Mouse (Mus musculus) kidney, embryonic 14.5 days (tissue): ENCODE measurements around the gene Cdyl2. TPM values are rescaled to one million over a fixed set of nuclear protein-coding genes. Genes with fewer than 3 reads are reported as not detected.

Experiments
- ATAC-seq: fragments of 200-750 bp; cut with Nextera tagmentation; 2 replicates; pipeline ENCODE4 v1.8.0; 2017; ENCODE audit warnings: moderate number of reproducible peaks, mild to moderate bottlenecking, moderate TSS enrichment, moderate library complexity; ENCODE audit not compliant: low FRiP score, low TSS enrichment
- H3K27ac ChIP-seq: fragments of 300-500 bp; sonication (generic); 2 replicates; pipeline ENCODE4 v1.5.1; 2014; ENCODE audit warnings: low read depth, mild to moderate bottlenecking, low read length, moderate library complexity, mixed read lengths
- H3K27me3 ChIP-seq: fragments of 300-500 bp; sonication (generic); 2 replicates; pipeline ENCODE4 v1.6.1; 2014; ENCODE audit warnings: mild to moderate bottlenecking, low read length; ENCODE audit not compliant: control insufficient read depth, insufficient read depth
- H3K36me3 ChIP-seq: fragments of 300-500 bp; sonication (generic); 2 replicates; pipeline ENCODE4 v1.6.1; 2014; ENCODE audit warnings: low read length, mixed read lengths; ENCODE audit not compliant: control insufficient read depth, insufficient read depth
- H3K4me1 ChIP-seq: fragments of 300-500 bp; sonication (generic); 2 replicates; pipeline ENCODE4 v1.6.1; 2014; ENCODE audit warnings: low read length, mixed read lengths; ENCODE audit not compliant: control insufficient read depth, insufficient read depth
- H3K4me2 ChIP-seq: fragments of 300-500 bp; sonication (generic); replicated peaks from 2 replicates; pipeline ENCODE4 v1.6.1; 2014; ENCODE audit warnings: low read depth, mild to moderate bottlenecking, low read length
- H3K4me3 ChIP-seq: fragments of 300-500 bp; sonication (generic); 2 replicates; pipeline ENCODE4 v1.5.1; 2014; ENCODE audit warnings: mild to moderate bottlenecking, low read length
- H3K9ac ChIP-seq: fragments of 300-500 bp; sonication (generic); 2 replicates; pipeline ENCODE4 v1.6.1; 2014; ENCODE audit warnings: low read depth, mild to moderate bottlenecking, low read length, moderate library complexity
- H3K9me3 ChIP-seq: fragments of 300-500 bp; sonication (generic); 2 replicates; pipeline ENCODE4 v1.6.1; 2016; ENCODE audit warnings: low read length; ENCODE audit not compliant: control insufficient read depth
- WGBS: fragments of 180-500 bp; shearing (Covaris S2); extraction: QIAGEN DNeasy Blood & Tissue Kit; methylation state at CpG from one replicate; pipeline ENCODE4 v1.1.7; 2014; 5-methylcytosine and 5-hydroxymethylcytosine counted together
- polyA plus RNA-seq: library from polyadenylated mRNA; unstranded; fragments of >200 nt; fragmentation: Nextera tagmentation; extraction: Ambion mirVana; gene quantifications from 2 replicates; pipeline ENCODE4 v1.2.1, GENCODE M21; 2014

Gene Cdyl2
- polyA plus RNA-seq, 1 experiment from 2014 or later: 9.2 TPM

- WGBS: 88% methylated on average over 3 of the region's 3 CpGs
- Histone ChIP-seq H3K4me2 (no peak overlapping the region), H3K9ac (no peak overlapping the region), H3K4me3 (no peak overlapping the region), H3K27ac (no peak overlapping the region), H3K9me3 (no peaks in the 10 kb centered on the region), H3K36me3 (no peaks in the 10 kb centered on the region), H3K27me3 (no peaks in the 10 kb centered on the region), H3K4me1 (no peaks in the 10 kb centered on the region)
- no peak for ATAC-seq
These were observed 76.0 kb downstream of the Cdyl2 start for GRCm38 (mm10) chr8:116656811-116657210.

GRCm38 (mm10) chr8:116654881-116655280 lies 77.9 kb downstream of the Cdyl2 start:
- Histone ChIP-seq H3K4me3 (no peak overlapping the region), H3K27me3 (no peaks in the 10 kb centered on the region), H3K4me2 (no peak overlapping the region), H3K9me3 (no peaks in the 10 kb centered on the region), H3K36me3 (no peaks in the 10 kb centered on the region), H3K9ac (no peak overlapping the region), H3K4me1 (no peaks in the 10 kb centered on the region), H3K27ac (no peak overlapping the region)
- WGBS: 60% methylated on average over 3 of the region's 3 CpGs
- no peak for ATAC-seq

- Histone ChIP-seq H3K4me2 (no peak overlapping the region), H3K9me3 (no peaks in the 10 kb centered on the region), H3K36me3 (no peaks in the 10 kb centered on the region), H3K9ac (no peak overlapping the region), H3K4me3 (no peak overlapping the region), H3K27ac (no peak overlapping the region), H3K4me1 (no peaks in the 10 kb centered on the region), H3K27me3 (no peaks in the 10 kb centered on the region)
- ATAC-seq: peak; percentile 69
- WGBS: 76% methylated on average over 4 of the region's 4 CpGs
These were observed 79.8 kb downstream of the Cdyl2 start for GRCm38 (mm10) chr8:116652949-116653348.

GRCm38 (mm10) chr8:116649975-116650725 lies 82.6 kb downstream of the Cdyl2 start:
- no peak for ATAC-seq
- H3K27ac ChIP-seq: no peak overlapping the region
- no peaks in the 10 kb centered on the region for H3K9me3 ChIP-seq
- 68% methylated on average over 16 of the region's 16 CpGs for WGBS
- H3K4me1 ChIP-seq: no peaks in the 10 kb centered on the region
- no peaks in the 10 kb centered on the region for H3K27me3 ChIP-seq
- H3K9ac ChIP-seq: no peak overlapping the region
- H3K36me3 ChIP-seq: no peaks in the 10 kb centered on the region
- H3K4me3 ChIP-seq: no peak overlapping the region
- H3K4me2 ChIP-seq: no peak overlapping the region

- no peak overlapping the region for H3K9ac ChIP-seq
- WGBS: 68% methylated on average over 4 of the region's 4 CpGs
- no peak overlapping the region for H3K27ac ChIP-seq
- H3K4me1 ChIP-seq: no peaks in the 10 kb centered on the region
- no peaks in the 10 kb centered on the region for H3K27me3 ChIP-seq
- H3K9me3 ChIP-seq: no peaks in the 10 kb centered on the region
- H3K4me3 ChIP-seq: no peak overlapping the region
- no peaks in the 10 kb centered on the region for H3K36me3 ChIP-seq
- ATAC-seq: no peak
- H3K4me2 ChIP-seq: no peak overlapping the region
These were observed 87.4 kb downstream of the Cdyl2 start for GRCm38 (mm10) chr8:116645376-116645775.

- ATAC-seq: no peak
- Histone ChIP-seq H3K4me3 (no peak overlapping the region), H3K9me3 (no peaks in the 10 kb centered on the region), H3K4me1 (no peaks in the 10 kb centered on the region), H3K4me2 (no peak overlapping the region), H3K27me3 (no peaks in the 10 kb centered on the region), H3K36me3 (no peaks in the 10 kb centered on the region), H3K9ac (no peak overlapping the region), H3K27ac (no peak overlapping the region)
- 80% methylated on average over 10 of the region's 10 CpGs for whole genome bisulfite sequencing
These were observed 91.9 kb downstream of the Cdyl2 start for GRCm38 (mm10) chr8:116640925-116641324.

- H3K9ac ChIP-seq: no peak overlapping the region
- H3K36me3 ChIP-seq: no peaks in the 10 kb centered on the region
- WGBS: 84% methylated on average over 4 of the region's 4 CpGs
- no peaks in the 10 kb centered on the region for H3K9me3 ChIP-seq
- H3K4me1 ChIP-seq: no peaks in the 10 kb centered on the region
- ATAC-seq: no peak
- no peak overlapping the region for H3K27ac ChIP-seq
- no peak overlapping the region for H3K4me2 ChIP-seq
- no peak overlapping the region for H3K4me3 ChIP-seq
- H3K27me3 ChIP-seq: no peaks in the 10 kb centered on the region
These were observed 94.8 kb downstream of the Cdyl2 start for GRCm38 (mm10) chr8:116637998-116638397.

GRCm38 (mm10) chr8:116637193-116637592 lies 95.6 kb downstream of the Cdyl2 start:
- no peaks in the 10 kb centered on the region for H3K4me1 ChIP-seq
- 94% methylated on average over 7 of the region's 7 CpGs for WGBS

GRCm38 (mm10) chr8:116636396-116636795 lies 96.4 kb downstream of the Cdyl2 start:
- 88% methylated on average over 10 of the region's 10 CpGs for WGBS
- no peak for ATAC-seq
- H3K4me2 ChIP-seq: no peak overlapping the region

More at GRCm38 (mm10) chr8:116637193-116637592, 95.6 kb downstream of the Cdyl2 start:
- Histone ChIP-seq H3K27me3 (no peaks in the 10 kb centered on the region), H3K4me3 (no peak overlapping the region), H3K36me3 (no peaks in the 10 kb centered on the region), H3K27ac (no peak overlapping the region), H3K9ac (no peak overlapping the region), H3K4me2 (no peak overlapping the region), H3K9me3 (no peaks in the 10 kb centered on the region)
- ATAC-seq: no peak

More at GRCm38 (mm10) chr8:116636396-116636795, 96.4 kb downstream of the Cdyl2 start:
- Histone ChIP-seq H3K27ac (no peak overlapping the region), H3K9ac (no peak overlapping the region), H3K4me3 (no peak overlapping the region), H3K9me3 (no peaks in the 10 kb centered on the region), H3K36me3 (no peaks in the 10 kb centered on the region), H3K27me3 (no peaks in the 10 kb centered on the region), H3K4me1 (no peaks in the 10 kb centered on the region)
